Mouse (Mus musculus): ENCODE measurements around the gene Cfap299. TPM values are rescaled to one million over a fixed set of nuclear protein-coding genes. Genes with fewer than 3 reads are reported as not detected.

Cfap299 gene
- polyA plus RNA-seq, 1 experiment from 2014 or later: 0.70 TPM

DNA sequence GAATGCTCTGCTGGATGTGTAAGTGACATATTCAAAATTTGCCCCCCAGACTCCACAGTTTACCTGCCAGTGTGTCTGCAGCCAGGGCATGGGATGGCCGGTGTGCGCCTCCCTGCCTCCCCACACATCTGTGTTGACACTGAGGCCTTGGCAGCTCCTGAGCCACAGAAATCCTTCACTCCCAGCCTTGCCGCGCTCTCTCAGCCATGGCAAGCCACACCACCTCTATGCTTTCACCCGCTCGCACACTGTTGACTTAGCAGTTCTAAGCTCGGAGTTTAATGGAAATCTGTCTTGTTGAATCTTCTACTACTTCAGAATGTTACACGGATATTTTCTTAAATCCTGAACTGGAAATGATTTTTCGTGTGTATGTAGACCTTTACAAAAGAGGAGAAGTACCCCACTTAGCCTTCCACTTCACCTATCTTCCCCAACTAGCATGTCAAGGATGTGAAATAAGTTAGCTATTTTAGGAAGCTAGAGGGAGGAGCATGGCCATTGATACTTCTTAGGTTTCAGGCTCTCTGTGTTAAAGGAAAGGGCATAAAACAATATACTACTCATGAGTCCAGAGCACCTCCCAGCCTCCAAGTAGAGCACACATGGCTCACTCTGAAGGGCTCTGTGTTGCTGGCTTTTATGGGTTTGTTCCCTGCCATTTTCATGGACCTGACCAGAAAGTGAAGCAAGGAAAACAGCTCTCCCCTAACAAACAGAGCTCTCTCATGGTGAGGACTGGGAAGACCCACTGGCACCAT is 87.5 kb downstream of the Cfap299 start:
- DNase-seq (ENCODE audit: low spot score): no peak
- WGBS: 81% methylated on average over 9 of the region's 9 CpGs
- no peak for ATAC-seq (replicated peaks; ENCODE audit: low FRiP score)

DNA sequence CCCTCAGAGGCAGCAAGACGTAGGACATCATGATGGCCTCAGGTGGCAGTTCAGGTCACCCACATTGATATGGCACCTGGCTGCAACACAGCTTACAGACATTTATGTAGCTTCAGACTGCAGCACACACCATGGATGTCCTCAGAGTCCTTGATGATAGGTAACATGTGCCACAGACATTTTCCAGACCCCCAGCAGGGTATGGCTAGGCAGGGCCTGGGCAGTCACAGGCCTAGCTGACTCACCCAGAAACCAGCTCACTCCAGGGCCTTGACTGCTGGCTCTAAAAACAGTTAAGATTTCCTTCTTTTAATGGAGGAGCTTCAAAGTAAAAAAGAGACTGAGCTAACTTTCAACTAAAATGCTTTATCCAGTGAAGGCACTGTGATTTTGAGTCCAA is 95.9 kb downstream of the Cfap299 start:
- no peak for DNase-seq (ENCODE audit: low spot score)
- no peaks in the 10 kb centered on the region for H3K36me3 ChIP-seq (ENCODE audit: control insufficient read depth, insufficient read depth, low read length)
- no peak for ATAC-seq (replicated peaks; ENCODE audit: low FRiP score)
- no peaks in the 10 kb centered on the region for H3K9me3 ChIP-seq (ENCODE audit: control insufficient read depth, low read length)
- no peak overlapping the region for H3K4me2 ChIP-seq
- H3K4me1 ChIP-seq (replicated peaks; ENCODE audit: control insufficient read depth, insufficient read depth, low read length): no peaks in the 10 kb centered on the region
- no peak overlapping the region for H3K27ac ChIP-seq (ENCODE audit: low read depth, low read length)
- no peaks in the 10 kb centered on the region for H3K27me3 ChIP-seq (replicated peaks; ENCODE audit: control insufficient read depth, insufficient read depth, low read length)
- no peak overlapping the region for H3K9ac ChIP-seq (ENCODE audit: low read depth, low read length)
- WGBS: 96% methylated on average over 1 of the region's 1 CpGs
- no peak overlapping the region for H3K4me3 ChIP-seq (ENCODE audit: low read depth, low read length)

More for the DNA sequence above, 87.5 kb downstream of the Cfap299 start:
- Histone ChIP-seq H3K27ac (ENCODE audit: low read depth, low read length) (no peak overlapping the region), H3K36me3 (ENCODE audit: control insufficient read depth, insufficient read depth, low read length) (no peaks in the 10 kb centered on the region), H3K27me3 (replicated peaks; ENCODE audit: control insufficient read depth, insufficient read depth, low read length) (no peaks in the 10 kb centered on the region), H3K4me3 (ENCODE audit: low read depth, low read length) (no peak overlapping the region), H3K9ac (ENCODE audit: low read depth, low read length) (no peak overlapping the region), H3K9me3 (ENCODE audit: control insufficient read depth, low read length) (no peaks in the 10 kb centered on the region), H3K4me1 (replicated peaks; ENCODE audit: control insufficient read depth, insufficient read depth, low read length) (no peaks in the 10 kb centered on the region), H3K4me2 (no peak overlapping the region)

DNA sequence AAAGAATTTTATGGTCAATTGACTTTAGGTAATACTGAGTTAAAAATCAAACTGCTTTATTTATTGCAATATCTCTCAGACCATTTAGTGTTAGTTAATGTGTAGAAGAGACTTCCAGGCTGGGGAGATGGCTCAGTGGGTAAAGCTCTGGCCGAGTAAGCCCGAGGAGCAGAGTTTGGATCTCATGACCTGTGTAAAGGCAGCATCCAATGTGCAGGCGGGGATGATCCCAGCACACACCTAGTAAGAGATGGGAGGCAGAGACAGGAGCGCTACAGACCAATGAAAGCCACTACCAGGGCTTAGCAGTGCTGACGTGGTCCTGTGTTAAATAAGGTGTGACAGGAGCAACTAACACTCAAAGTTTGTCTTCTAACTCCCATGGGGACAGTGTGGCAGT is 97.0 kb downstream of the Cfap299 start:
- DNase-seq (ENCODE audit: low spot score) (no peak), ATAC-seq (replicated peaks; ENCODE audit: low FRiP score) (no peak)
- Histone ChIP-seq H3K4me1 (replicated peaks; ENCODE audit: control insufficient read depth, insufficient read depth, low read length) (no peaks in the 10 kb centered on the region), H3K27me3 (replicated peaks; ENCODE audit: control insufficient read depth, insufficient read depth, low read length) (no peaks in the 10 kb centered on the region), H3K27ac (ENCODE audit: low read depth, low read length) (no peak overlapping the region), H3K4me2 (no peak overlapping the region), H3K36me3 (ENCODE audit: control insufficient read depth, insufficient read depth, low read length) (no peaks in the 10 kb centered on the region), H3K9ac (ENCODE audit: low read depth, low read length) (no peak overlapping the region), H3K4me3 (ENCODE audit: low read depth, low read length) (no peak overlapping the region), H3K9me3 (ENCODE audit: control insufficient read depth, low read length) (no peaks in the 10 kb centered on the region)
- WGBS: 76% methylated on average over 5 of the region's 5 CpGs

DNA sequence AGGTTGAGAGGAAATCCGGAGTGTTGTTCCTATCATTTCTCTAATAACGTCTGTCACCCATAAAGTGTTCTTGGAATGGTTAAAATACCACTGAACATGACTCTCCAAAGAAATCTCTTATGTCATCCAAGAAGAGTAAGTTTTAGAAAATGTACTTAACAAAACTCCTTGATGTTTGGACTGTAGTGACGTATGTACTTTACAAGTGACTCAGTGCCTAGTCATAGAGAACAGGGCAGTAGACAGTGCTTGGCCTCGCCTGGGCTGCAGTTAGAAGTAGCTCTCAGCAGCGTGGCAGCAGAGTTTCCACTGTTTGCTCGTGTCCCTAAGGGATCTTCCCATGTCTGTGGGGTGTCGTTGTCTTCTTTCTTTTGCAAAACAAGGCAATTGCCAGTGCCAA is 101.0 kb downstream of the Cfap299 start:
- Histone ChIP-seq H3K36me3 (ENCODE audit: control insufficient read depth, insufficient read depth, low read length) (no peaks in the 10 kb centered on the region), H3K4me1 (replicated peaks; ENCODE audit: control insufficient read depth, insufficient read depth, low read length) (no peaks in the 10 kb centered on the region), H3K4me3 (ENCODE audit: low read depth, low read length) (no peak overlapping the region), H3K27me3 (replicated peaks; ENCODE audit: control insufficient read depth, insufficient read depth, low read length) (no peaks in the 10 kb centered on the region), H3K27ac (ENCODE audit: low read depth, low read length) (no peak overlapping the region), H3K9ac (ENCODE audit: low read depth, low read length) (no peak overlapping the region), H3K4me2 (no peak overlapping the region), H3K9me3 (ENCODE audit: control insufficient read depth, low read length) (no peaks in the 10 kb centered on the region)
- DNase-seq (ENCODE audit: low spot score) (no peak), ATAC-seq (replicated peaks; ENCODE audit: low FRiP score) (no peak)
- WGBS: 77% methylated on average over 7 of the region's 7 CpGs

DNA sequence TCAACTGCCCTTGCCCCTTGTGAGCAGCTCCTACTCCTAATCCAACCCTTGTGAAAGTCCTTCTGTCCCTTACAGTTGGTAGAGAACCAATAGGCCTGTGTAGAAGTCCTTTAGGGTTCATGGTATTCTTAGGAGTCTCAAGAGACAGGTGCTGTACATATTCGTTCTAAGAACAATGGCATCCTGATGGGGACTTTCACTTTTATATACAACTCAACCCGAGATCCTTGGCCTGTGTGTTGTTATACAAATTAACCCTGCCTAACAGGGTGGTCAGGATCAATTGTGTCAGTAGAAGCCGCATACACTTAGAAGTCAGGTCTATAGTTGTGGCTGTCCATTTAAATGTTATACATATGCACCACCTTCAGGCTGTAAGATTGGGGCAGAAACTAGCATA is 109.6 kb downstream of the Cfap299 start:
- Histone ChIP-seq H3K4me3 (ENCODE audit: low read depth, low read length) (no peak overlapping the region), H3K9ac (ENCODE audit: low read depth, low read length) (no peak overlapping the region), H3K27me3 (replicated peaks; ENCODE audit: control insufficient read depth, insufficient read depth, low read length) (no peaks in the 10 kb centered on the region), H3K4me2 (no peak overlapping the region), H3K4me1 (replicated peaks; ENCODE audit: control insufficient read depth, insufficient read depth, low read length) (no peaks in the 10 kb centered on the region), H3K36me3 (ENCODE audit: control insufficient read depth, insufficient read depth, low read length) (no peaks in the 10 kb centered on the region), H3K9me3 (ENCODE audit: control insufficient read depth, low read length) (no peaks in the 10 kb centered on the region), H3K27ac (ENCODE audit: low read depth, low read length) (no peak overlapping the region)
- DNase-seq (ENCODE audit: low spot score) (no peak), ATAC-seq (replicated peaks; ENCODE audit: low FRiP score) (no peak)
- whole genome bisulfite sequencing: 69% methylated on average over 3 of the region's 3 CpGs

DNA sequence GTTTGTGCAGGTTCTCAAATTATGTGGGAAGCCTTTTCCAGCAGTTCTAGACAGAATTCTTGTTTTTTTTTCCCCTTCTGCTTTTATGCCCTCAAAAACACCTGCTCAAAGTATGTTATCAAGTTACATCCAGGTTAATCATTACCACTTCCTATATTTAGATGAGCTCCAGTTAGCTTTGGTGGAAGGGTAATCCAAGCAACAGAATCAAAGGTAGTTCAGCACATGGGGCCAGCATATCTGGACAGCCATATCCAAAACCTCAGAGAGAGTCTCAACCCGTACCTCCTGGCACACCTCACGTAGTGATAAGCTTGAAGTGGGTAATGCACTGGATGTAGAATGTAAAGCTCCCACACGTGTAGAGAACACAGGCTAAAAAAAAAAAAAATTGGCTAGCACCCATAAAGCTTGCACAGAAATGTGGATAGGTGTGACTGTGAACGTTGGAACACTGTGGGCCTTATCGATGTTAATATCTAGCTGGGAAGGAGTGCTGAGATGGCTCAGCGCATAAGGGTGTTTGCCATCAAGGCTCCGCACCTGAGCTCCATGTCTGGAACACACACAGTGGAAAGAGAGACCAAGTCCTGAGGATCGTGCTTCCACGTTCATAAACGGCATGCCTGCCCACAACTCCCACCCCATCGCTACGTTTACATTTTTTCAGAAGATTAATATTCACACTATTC is 117.8 kb downstream of the Cfap299 start:
- Histone ChIP-seq H3K36me3 (ENCODE audit: control insufficient read depth, insufficient read depth, low read length) (no peaks in the 10 kb centered on the region), H3K27ac (ENCODE audit: low read depth, low read length) (no peak overlapping the region), H3K27me3 (replicated peaks; ENCODE audit: control insufficient read depth, insufficient read depth, low read length) (no peaks in the 10 kb centered on the region), H3K4me2 (no peak overlapping the region), H3K9ac (ENCODE audit: low read depth, low read length) (no peak overlapping the region), H3K9me3 (ENCODE audit: control insufficient read depth, low read length) (no peaks in the 10 kb centered on the region), H3K4me3 (ENCODE audit: low read depth, low read length) (no peak overlapping the region), H3K4me1 (replicated peaks; ENCODE audit: control insufficient read depth, insufficient read depth, low read length) (no peaks in the 10 kb centered on the region)
- ATAC-seq (replicated peaks; ENCODE audit: low FRiP score) (no peak), DNase-seq (ENCODE audit: low spot score) (no peak)
- WGBS: 84% methylated on average over 12 of the region's 12 CpGs

DNA sequence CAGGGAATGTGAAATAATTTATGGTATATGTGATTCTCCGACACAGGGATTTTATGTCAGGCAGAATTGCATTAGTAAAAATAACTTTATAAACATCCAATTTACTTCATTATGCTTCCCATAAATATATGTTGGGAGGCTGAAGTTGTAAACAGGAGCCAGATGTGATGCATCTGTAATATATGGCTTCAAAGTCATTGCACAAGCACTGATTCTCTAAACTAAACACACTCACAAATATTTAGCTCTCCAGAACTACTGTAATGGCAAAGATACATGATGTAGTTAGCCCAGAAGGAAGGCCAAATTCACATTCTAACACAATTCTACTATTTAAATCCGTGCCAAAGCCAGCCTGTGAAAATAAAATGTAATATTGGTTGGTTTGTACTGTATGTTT is 120.8 kb downstream of the Cfap299 start:
- H3K27ac ChIP-seq (ENCODE audit: low read depth, low read length): no peak overlapping the region
- DNase-seq (ENCODE audit: low spot score) (no peak), ATAC-seq (replicated peaks; ENCODE audit: low FRiP score) (no peak)
- no peak overlapping the region for H3K9ac ChIP-seq (ENCODE audit: low read depth, low read length)
- H3K27me3 ChIP-seq (replicated peaks; ENCODE audit: control insufficient read depth, insufficient read depth, low read length): no peaks in the 10 kb centered on the region
- H3K36me3 ChIP-seq (ENCODE audit: control insufficient read depth, insufficient read depth, low read length): no peaks in the 10 kb centered on the region
- WGBS: 79% methylated on average over 2 of the region's 2 CpGs
- no peaks in the 10 kb centered on the region for H3K9me3 ChIP-seq (ENCODE audit: control insufficient read depth, low read length)
- H3K4me1 ChIP-seq (replicated peaks; ENCODE audit: control insufficient read depth, insufficient read depth, low read length): no peaks in the 10 kb centered on the region
- no peak overlapping the region for H3K4me3 ChIP-seq (ENCODE audit: low read depth, low read length)
- H3K4me2 ChIP-seq: no peak overlapping the region

DNA sequence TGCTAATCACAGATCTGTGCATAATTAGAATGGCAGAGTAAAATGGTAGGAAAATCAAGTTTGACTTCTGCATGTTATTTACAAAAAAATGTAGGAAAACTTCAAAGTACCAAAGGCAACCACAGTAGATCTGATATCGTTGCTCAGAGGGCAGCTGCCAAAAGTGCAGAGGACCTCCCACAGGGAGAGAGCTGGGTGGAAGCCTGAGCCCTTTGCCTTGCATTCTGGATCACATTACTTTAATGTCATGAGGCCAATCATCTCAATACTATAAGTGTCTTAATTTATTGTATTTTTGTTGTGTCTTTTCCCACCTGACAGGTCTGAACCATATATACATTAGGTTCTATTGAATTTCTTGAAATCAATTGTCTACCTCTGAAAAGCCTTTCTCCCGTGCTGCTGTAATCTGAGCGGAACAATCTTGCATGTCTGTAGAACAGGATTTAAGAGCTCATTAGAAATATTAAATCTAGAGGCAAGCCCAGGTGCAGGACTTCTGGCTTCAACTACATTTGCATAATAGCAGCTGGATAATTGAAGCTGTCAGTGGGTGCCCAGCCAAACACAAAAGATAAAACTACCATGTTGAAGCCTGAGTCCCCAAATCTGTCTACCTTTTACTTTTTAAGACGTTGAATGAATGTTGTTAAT is 137.9 kb downstream of the Cfap299 start:
- no peaks in the 10 kb centered on the region for H3K9me3 ChIP-seq (ENCODE audit: control insufficient read depth, low read length)
- no peak overlapping the region for H3K4me2 ChIP-seq
- no peak for ATAC-seq (replicated peaks; ENCODE audit: low FRiP score)
- no peak overlapping the region for H3K4me3 ChIP-seq (ENCODE audit: low read depth, low read length)
- no peak for DNase-seq (ENCODE audit: low spot score)
- no peak overlapping the region for H3K9ac ChIP-seq (ENCODE audit: low read depth, low read length)
- H3K27me3 ChIP-seq (replicated peaks; ENCODE audit: control insufficient read depth, insufficient read depth, low read length): no peaks in the 10 kb centered on the region
- H3K27ac ChIP-seq (ENCODE audit: low read depth, low read length): no peak overlapping the region
- no peaks in the 10 kb centered on the region for H3K36me3 ChIP-seq (ENCODE audit: control insufficient read depth, insufficient read depth, low read length)
- WGBS: 68% methylated on average over 4 of the region's 4 CpGs
- H3K4me1 ChIP-seq (replicated peaks; ENCODE audit: control insufficient read depth, insufficient read depth, low read length): no peaks in the 10 kb centered on the region
